Mouse (Mus musculus): ENCODE measurements around the gene A830018L16Rik. TPM values are rescaled to one million over a fixed set of nuclear protein-coding genes. Genes with fewer than 3 reads are reported as not detected.

The A830018L16Rik gene
- total and polyA plus RNA-seq, 3 experiments: not detected

DNA sequence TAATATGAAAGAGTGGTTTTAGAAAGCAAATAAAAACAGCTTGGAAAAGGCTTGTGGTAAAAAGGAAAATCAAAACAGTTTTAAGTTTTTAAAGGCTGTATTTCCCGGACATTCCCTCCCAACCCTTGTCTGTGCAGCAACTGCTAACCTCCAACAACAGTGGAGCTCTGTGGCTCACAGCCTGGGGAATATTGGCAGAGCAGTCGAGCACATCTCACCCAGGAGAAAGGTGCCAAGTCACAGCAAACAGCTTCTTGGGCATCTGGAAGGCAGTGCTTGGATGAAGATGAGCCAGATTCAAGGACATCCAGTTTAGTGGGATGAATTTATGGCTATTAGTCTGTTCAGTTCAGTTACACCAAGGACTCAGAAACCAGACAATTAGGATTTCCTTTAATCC, 381.8 kb downstream of the A830018L16Rik start:
- H3K27ac ChIP-seq (ENCODE audit: control insufficient read depth, low read depth, low read length): no peak overlapping the region
- TF ChIP-seq KAT2A (conservative IDR thresholded peaks at IDR 0.05; ENCODE audit: low read depth, low read length) (no peak), MXI1 (IDR thresholded peaks at IDR 0.05; ENCODE audit: low read depth, low read length) (no peak), MAFK (IDR thresholded peaks at IDR 0.05; ENCODE audit: borderline replicate concordance, low read depth, low read length) (no peak)
- H3K27me3 ChIP-seq (ENCODE audit: control insufficient read depth in 1 of 2, insufficient read depth in 2 of 2, low read length in 2 of 2): no peaks in the 10 kb centered on the region
- no peak for DNase-seq (ENCODE audit: low read depth, low spot score)
- H3K4me1 ChIP-seq (ENCODE audit: control insufficient read depth in 1 of 2, insufficient read depth in 2 of 2, low read length in 2 of 2): no peaks in the 10 kb centered on the region
- no peaks in the 10 kb centered on the region for H3K9me3 ChIP-seq (replicated peaks; ENCODE audit: insufficient read depth, low read length)
- H3K36me3 ChIP-seq (ENCODE audit: control insufficient read depth in 1 of 2, insufficient read depth in 2 of 2, low read length in 2 of 2): no peaks in the 10 kb centered on the region
- no peaks in the 10 kb centered on the region for H3K79me2 ChIP-seq (ENCODE audit: control insufficient read depth, insufficient read depth, low read length, poor library complexity)
- H3K9ac ChIP-seq (ENCODE audit: control insufficient read depth, low read depth, low read length, poor library complexity, severe bottlenecking): no peak overlapping the region
- no peak overlapping the region for H3K4me3 ChIP-seq (ENCODE audit: control insufficient read depth in 1 of 2, insufficient read depth in 1 of 2, low read depth in 2 of 2, low read length in 2 of 2)

DNA sequence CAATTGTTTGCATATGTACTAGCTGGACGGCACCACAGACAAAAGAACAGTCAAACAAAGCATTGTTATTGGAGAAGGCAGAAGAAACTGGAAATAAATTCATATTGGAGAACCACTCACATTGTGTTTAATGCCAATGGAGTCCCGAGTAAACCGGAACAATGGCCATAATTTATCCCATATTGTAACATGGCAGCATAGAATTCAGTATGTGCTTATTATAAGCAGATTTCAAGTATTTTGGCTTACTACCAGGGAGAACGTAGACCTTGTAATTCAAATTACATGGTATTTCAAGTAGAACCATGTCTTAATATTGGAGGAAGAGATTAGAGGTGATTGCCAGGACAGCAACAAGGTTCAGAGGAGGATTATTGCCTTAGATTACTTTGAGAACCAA, 458.9 kb downstream of the A830018L16Rik start:
- Histone ChIP-seq H3K27me3 (ENCODE audit: control insufficient read depth in 1 of 2, insufficient read depth in 2 of 2, low read length in 2 of 2) (no peaks in the 10 kb centered on the region), H3K9ac (ENCODE audit: control insufficient read depth, low read depth, low read length, poor library complexity, severe bottlenecking) (no peak overlapping the region), H3K4me1 (ENCODE audit: control insufficient read depth in 1 of 2, insufficient read depth in 2 of 2, low read length in 2 of 2) (no peaks in the 10 kb centered on the region), H3K27ac (ENCODE audit: control insufficient read depth, low read depth, low read length) (no peak overlapping the region), H3K36me3 (ENCODE audit: control insufficient read depth in 1 of 2, insufficient read depth in 2 of 2, low read length in 2 of 2) (no peaks in the 10 kb centered on the region), H3K4me3 (ENCODE audit: control insufficient read depth in 1 of 2, insufficient read depth in 1 of 2, low read depth in 2 of 2, low read length in 2 of 2) (no peak overlapping the region), H3K79me2 (ENCODE audit: control insufficient read depth, insufficient read depth, low read length, poor library complexity) (no peaks in the 10 kb centered on the region), H3K9me3 (replicated peaks; ENCODE audit: insufficient read depth, low read length) (no peaks in the 10 kb centered on the region)
- no peak for TF ChIP-seq KAT2A (conservative IDR thresholded peaks at IDR 0.05; ENCODE audit: low read depth, low read length)
- TF ChIP-seq MXI1 (IDR thresholded peaks at IDR 0.05; ENCODE audit: low read depth, low read length): no peak
- TF ChIP-seq GATA1 (IDR thresholded peaks at IDR 0.05; ENCODE audit: low read depth, low read length): no peak
- TF ChIP-seq RCOR1 (IDR thresholded peaks at IDR 0.05; ENCODE audit: low read depth, low read length): no peak
- TF ChIP-seq MAZ (IDR thresholded peaks at IDR 0.05; ENCODE audit: low read depth, low read length): no peak
- TF ChIP-seq CHD2 (IDR thresholded peaks at IDR 0.05; ENCODE audit: low read length): no peak
- TF ChIP-seq ZNF384 (IDR thresholded peaks at IDR 0.05; ENCODE audit: low read depth, low read length): no peak
- no peak for TF ChIP-seq ELF1 (IDR thresholded peaks at IDR 0.05; ENCODE audit: low read depth, low read length)
- no peak for TF ChIP-seq NRF1 (IDR thresholded peaks at IDR 0.05; ENCODE audit: insufficient read depth, low read depth, low read length, poor library complexity, severe bottlenecking)
- no peak for TF ChIP-seq MAFK (IDR thresholded peaks at IDR 0.05; ENCODE audit: borderline replicate concordance, low read depth, low read length)
- TF ChIP-seq RAD21 (IDR thresholded peaks at IDR 0.05; ENCODE audit: low read depth, low read length): no peak
- TF ChIP-seq GABPA (IDR thresholded peaks at IDR 0.05; ENCODE audit: low read depth, low read length): no peak
- DNase-seq (ENCODE audit: low read depth, low spot score): no peak

DNA sequence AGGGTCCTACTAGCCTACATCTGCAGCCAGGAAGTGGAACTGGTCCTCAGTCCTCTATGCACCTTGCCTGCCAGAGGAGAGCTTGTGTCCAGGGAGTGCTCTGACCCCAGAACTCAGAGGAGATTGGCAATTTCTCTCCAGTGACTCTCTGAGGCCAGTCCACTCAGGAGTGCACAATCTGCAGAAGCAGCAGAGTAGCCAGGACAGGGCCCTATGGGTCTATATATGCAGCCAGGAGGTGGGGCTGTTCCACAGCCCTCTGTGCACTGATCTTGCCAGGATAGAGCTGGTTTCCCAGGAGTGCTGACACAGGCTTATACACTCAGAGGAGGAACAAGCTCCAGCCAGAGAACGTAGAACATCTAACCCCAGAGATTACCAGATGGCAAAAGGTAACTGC, 459.7 kb downstream of the A830018L16Rik start:
- H3K9ac ChIP-seq (ENCODE audit: control insufficient read depth, low read depth, low read length, poor library complexity, severe bottlenecking): no peak overlapping the region
- H3K9me3 ChIP-seq (replicated peaks; ENCODE audit: insufficient read depth, low read length): no peaks in the 10 kb centered on the region

More for the DNA sequence above, 459.7 kb downstream of the A830018L16Rik start:
- Histone ChIP-seq H3K36me3 (ENCODE audit: control insufficient read depth in 1 of 2, insufficient read depth in 2 of 2, low read length in 2 of 2) (no peaks in the 10 kb centered on the region), H3K4me1 (ENCODE audit: control insufficient read depth in 1 of 2, insufficient read depth in 2 of 2, low read length in 2 of 2) (no peaks in the 10 kb centered on the region), H3K4me3 (ENCODE audit: control insufficient read depth in 1 of 2, insufficient read depth in 1 of 2, low read depth in 2 of 2, low read length in 2 of 2) (no peak overlapping the region), H3K79me2 (ENCODE audit: control insufficient read depth, insufficient read depth, low read length, poor library complexity) (no peaks in the 10 kb centered on the region), H3K27me3 (ENCODE audit: control insufficient read depth in 1 of 2, insufficient read depth in 2 of 2, low read length in 2 of 2) (no peaks in the 10 kb centered on the region), H3K27ac (ENCODE audit: control insufficient read depth, low read depth, low read length) (no peak overlapping the region)
- no peak for DNase-seq (ENCODE audit: low read depth, low spot score)
- TF ChIP-seq POLR2AphosphoS2 (IDR thresholded peaks at IDR 0.05; ENCODE audit: low read length) (no peak), NELFE (IDR thresholded peaks at IDR 0.05; ENCODE audit: low read depth, low read length) (no peak), CHD1 (IDR thresholded peaks at IDR 0.05; ENCODE audit: low read depth, low read length) (no peak), POLR2A (IDR thresholded peaks at IDR 0.05; ENCODE audit: control insufficient read depth in 1 of 2, insufficient read depth in 1 of 2, low read depth in 1 of 2, low read length in 2 of 2, poor library complexity in 1 of 2) (no peak), RAD21 (IDR thresholded peaks at IDR 0.05; ENCODE audit: low read depth, low read length) (no peak), TAL1 (IDR thresholded peaks at IDR 0.05; ENCODE audit: low read length) (no peak), ZKSCAN1 (IDR thresholded peaks at IDR 0.05; ENCODE audit: low read depth, low read length) (no peak), KAT2A (conservative IDR thresholded peaks at IDR 0.05; ENCODE audit: low read depth, low read length) (no peak)
